Mouse (Mus musculus) liver, postnatal 0 days (tissue): Measurements from ENCODE around the gene Gm20388.

Experiments used
- CTCF ChIP-seq: sonication (generic); IDR thresholded peaks from 2 replicates; pipeline ENCODE4 v1.5.1; 2016; ENCODE audit warnings: antibody characterized with exemption, low read depth
- EP300 ChIP-seq: IDR thresholded peaks from 2 replicates; pipeline ENCODE4 v1.6.1; 2016; ENCODE audit warnings: antibody characterized with exemption, low read depth, mild to moderate bottlenecking

DNA sequence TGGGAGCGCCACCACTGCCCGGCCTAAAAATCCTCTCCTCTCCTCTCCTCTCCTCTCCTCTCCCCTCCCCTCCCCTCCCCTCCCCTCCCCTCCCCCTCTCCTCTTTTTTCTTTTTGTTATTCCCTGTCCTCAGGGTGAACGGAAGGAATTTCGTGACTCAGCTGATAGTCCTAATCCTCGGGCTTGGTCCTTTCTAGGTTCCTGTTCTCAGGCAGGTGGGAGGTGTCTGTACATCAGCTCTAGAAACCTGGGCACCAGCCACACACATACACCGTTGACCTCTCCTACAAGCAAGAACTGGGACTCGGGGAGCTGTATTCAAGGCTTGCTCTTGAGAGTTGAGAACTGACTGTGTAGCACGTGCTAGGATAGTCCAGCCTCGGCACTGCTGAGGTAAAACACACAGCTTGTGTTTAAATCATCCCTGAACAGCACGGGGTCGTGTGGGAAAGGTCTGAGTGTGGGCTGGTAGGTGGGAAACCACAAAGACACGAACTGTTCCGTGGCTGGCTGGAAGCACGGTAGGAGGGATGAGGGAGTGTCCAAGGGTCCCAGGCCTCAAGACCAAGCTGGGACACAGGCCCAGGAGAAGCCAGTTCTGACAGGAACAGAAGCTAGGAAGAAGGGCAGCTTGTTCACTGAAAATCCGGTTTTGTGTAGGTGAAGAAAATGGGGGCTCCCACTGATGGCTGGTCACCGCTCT is 620.5 kb downstream of the Gm20388 start:
- TF ChIP-seq CTCF: no peak
- TF ChIP-seq EP300: no peak
